In the genomic region with DNA sequence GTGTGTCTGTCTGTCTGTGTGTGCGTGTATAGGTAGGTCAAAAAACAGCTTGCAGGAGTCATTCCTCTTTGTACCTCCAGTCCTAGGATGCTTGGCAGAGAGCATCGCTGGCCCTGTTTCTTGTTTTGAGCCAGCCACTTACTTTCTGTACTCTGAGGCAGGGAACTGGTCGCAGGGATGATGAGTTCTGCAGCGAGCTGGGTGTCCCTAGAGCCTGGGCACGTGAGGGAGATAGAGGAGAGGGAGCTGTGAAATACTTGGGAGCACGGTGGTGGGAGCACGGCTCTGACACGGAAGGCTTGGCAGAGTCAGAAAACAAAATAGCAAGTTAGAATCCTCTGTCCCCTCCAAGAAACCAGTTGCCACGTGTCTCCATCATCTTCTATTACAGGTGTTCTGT, we compare ENCODE assay signal across 9 mouse cellular contexts. TPM values are rescaled to one million over a fixed set of nuclear protein-coding genes. Genes with fewer than 3 reads are reported as not detected.
A peak's percentile ranks its signal among the peaks of the same experiment; 100 is the strongest.
DNase-seq lines count a peak whose midpoint lies in the region; ATAC-seq lines count a peak whose summit lies in the region.
"Had no signal": no experiment of that assay in that cellular context is flagged by ENCODE, and none has a peak within 500 bp of the region (broad histone marks: within the 10 kb centered on the region; RNA-seq: fewer than 3 reads in every experiment).

No protein-coding gene starts in this region.

- intact Hi-C loops in heart, postnatal 36 days (cut with DNase I) = no loop called here

- H3K4me3 ChIP-seq in heart, embryonic 11.5 days (ENCODE audit: low read depth, low read length) = no peak overlapping the region
- H3K4me3 ChIP-seq in hindbrain, embryonic 11.5 days (ENCODE audit: low read depth, low read length) = 0 out of 2 replicates have a peak overlapping the region, but pooled peaks have one; percentile 10
- H3K4me3 ChIP-seq in midbrain, embryonic 14.5 days (replicated peaks; ENCODE audit: low read depth, low read length) = peak overlapping the region; percentile 55

- peaks cover 34% of the 10 kb centered on the region for H3K27me3 ChIP-seq in heart, embryonic 11.5 days (ENCODE audit: control insufficient read depth, insufficient read depth, low read length)
- no peaks in the 10 kb centered on the region for H3K27me3 ChIP-seq in hindbrain, embryonic 11.5 days (ENCODE audit: control insufficient read depth, insufficient read depth, low read length)
- H3K27me3 ChIP-seq in midbrain, embryonic 14.5 days (ENCODE audit: control insufficient read depth, insufficient read depth, low read length) = no peaks in the 10 kb centered on the region

- no peak overlapping the region for H3K27ac ChIP-seq in heart, embryonic 11.5 days (ENCODE audit: low read depth, low read length)
- no peak overlapping the region for H3K27ac ChIP-seq in hindbrain, embryonic 11.5 days (ENCODE audit: low read depth, low read length)
- no peak overlapping the region; the same call in 1 of the 2 replicates for H3K27ac ChIP-seq in midbrain, embryonic 14.5 days (replicated peaks; ENCODE audit: low read depth, low read length)

- DNase-seq in heart, postnatal 36 days = no peak
- peak; percentile 64 for DNase-seq in cerebellum, adult 9-11 months
- peak; percentile 34 for DNase-seq in hindbrain, embryonic 11.5 days (ENCODE audit: low spot score)
- DNase-seq in midbrain, embryonic 14.5 days = no peak
- no peak for DNase-seq in urinary bladder, postnatal 4 days (ENCODE audit: low spot score in 2 of 2)
- DNase-seq in embryo, embryonic 10 days (ENCODE audit: low spot score) = no peak

- WGBS in heart, embryonic 11.5 days (ENCODE audit: insufficient replicate concordance) = 8% methylated on average over 9 of the region's 9 CpGs
- WGBS in hindbrain, embryonic 11.5 days = 9% methylated on average over 9 of the region's 9 CpGs
- WGBS in midbrain, embryonic 14.5 days = 8% methylated on average over 9 of the region's 9 CpGs

- no peak for ATAC-seq in heart, embryonic 11.5 days (replicated peaks; ENCODE audit: insufficient number of reproducible peaks, low FRiP score, low TSS enrichment)
- ATAC-seq in hindbrain, embryonic 11.5 days (ENCODE audit: low FRiP score) = no peak
- ATAC-seq in midbrain, embryonic 14.5 days (ENCODE audit: low FRiP score, low TSS enrichment) = no peak
- no peak for ATAC-seq in megakaryocyte, adult 5-6 weeks (ENCODE audit: poor library complexity, severe bottlenecking)

- peaks cover 37% of the 10 kb centered on the region for H3K4me1 ChIP-seq in heart, embryonic 11.5 days (ENCODE audit: control insufficient read depth, insufficient read depth, low read length)
- H3K4me1 ChIP-seq in hindbrain, embryonic 11.5 days (replicated peaks; ENCODE audit: control insufficient read depth, insufficient read depth, low read length) = peaks cover 20% of the 10 kb centered on the region
- H3K4me1 ChIP-seq in midbrain, embryonic 14.5 days (ENCODE audit: control insufficient read depth, insufficient read depth, low read length) = peaks cover 34% of the 10 kb centered on the region

- H3K9ac ChIP-seq in heart, embryonic 11.5 days (ENCODE audit: low read depth, low read length) = no peak overlapping the region
- no peak overlapping the region for H3K9ac ChIP-seq in hindbrain, embryonic 11.5 days (ENCODE audit: low read depth, low read length)
- H3K9ac ChIP-seq in midbrain, embryonic 14.5 days (replicated peaks; ENCODE audit: low read length) = no peak overlapping the region

- no peaks in the 10 kb centered on the region; the same call in 1 of the 2 replicates for H3K36me3 ChIP-seq in heart, embryonic 11.5 days (ENCODE audit: control insufficient read depth, insufficient read depth, low read length)
- H3K36me3 ChIP-seq in hindbrain, embryonic 11.5 days (ENCODE audit: control insufficient read depth, insufficient read depth, low read length) = peaks cover 6% of the 10 kb centered on the region; the same call in 1 of the 2 replicates
- peaks cover 38% of the 10 kb centered on the region for H3K36me3 ChIP-seq in midbrain, embryonic 14.5 days (ENCODE audit: control insufficient read depth, insufficient read depth, low read length)

- H3K9me3 ChIP-seq in heart, embryonic 11.5 days (replicated peaks; ENCODE audit: control insufficient read depth, low read length) = no peaks in the 10 kb centered on the region
- H3K9me3 ChIP-seq in hindbrain, embryonic 11.5 days (ENCODE audit: control insufficient read depth, low read length) = no peaks in the 10 kb centered on the region
- no peaks in the 10 kb centered on the region for H3K9me3 ChIP-seq in midbrain, embryonic 14.5 days (ENCODE audit: control insufficient read depth, low read length)
- H3K9me3 ChIP-seq: megakaryocyte, embryonic 14.5 days had no signal

- peak overlapping the region; percentile 44 for H3K4me2 ChIP-seq in heart, embryonic 11.5 days
- peak overlapping the region; percentile 68 for H3K4me2 ChIP-seq in hindbrain, embryonic 11.5 days (replicated peaks; ENCODE audit: low read depth, low read length)
- H3K4me2 ChIP-seq in midbrain, embryonic 14.5 days (ENCODE audit: low read length) = peak overlapping the region; percentile 89

RNA-seq across cellular contexts. Expression of a gene that starts 8.3 kb away (rescaled TPM):
- polyA plus RNA-seq in heart, embryonic 11.5 days (2014; fragmentation: Nextera tagmentation; extraction: Ambion mirVana) = 4.0 and 6.6 TPM in 2 replicates
- total RNA-seq in heart, postnatal 36 days (2021) = 1 to 10 TPM; 3.9 to 4.4 TPM
- polyA plus RNA-seq in hindbrain, embryonic 11.5 days (2014; fragmentation: Nextera tagmentation; extraction: Ambion mirVana) = 14.9 and 20.8 TPM in 2 replicates
- polyA plus RNA-seq in midbrain, embryonic 14.5 days (2014; fragmentation: Nextera tagmentation; extraction: Ambion mirVana) = 19.6 and 25.7 TPM in 2 replicates
- total RNA-seq in megakaryocyte, adult 5-6 weeks (2015) = 0.96 TPM in 1 of 2 replicates, not detected in the other
- 0.04 and 0.08 TPM in 2 replicates for total RNA-seq in megakaryocyte, adult 5-6 weeks (2017)

RNA-seq across cellular contexts. Expression of a gene that starts 26.5 kb away (rescaled TPM):
- polyA plus RNA-seq in heart, embryonic 11.5 days (2014; fragmentation: Nextera tagmentation; extraction: Ambion mirVana) = 60.1 and 63.5 TPM in 2 replicates
- 10 to 100 TPM; 32.8 to 34.7 TPM for total RNA-seq in heart, postnatal 36 days (2021)
- polyA plus RNA-seq in hindbrain, embryonic 11.5 days (2014; fragmentation: Nextera tagmentation; extraction: Ambion mirVana) = 132 and 164 TPM in 2 replicates
- 146 and 193 TPM in 2 replicates for polyA plus RNA-seq in midbrain, embryonic 14.5 days (2014; fragmentation: Nextera tagmentation; extraction: Ambion mirVana)
- total RNA-seq in megakaryocyte, adult 5-6 weeks (2015) = 8.3 and 10.3 TPM in 2 replicates
- total RNA-seq in megakaryocyte, adult 5-6 weeks (2017) = 4.6 and 7.9 TPM in 2 replicates

RNA-seq across cellular contexts. Expression of a gene that starts 57.5 kb away (rescaled TPM):
- polyA plus RNA-seq in heart, embryonic 11.5 days (2014; fragmentation: Nextera tagmentation; extraction: Ambion mirVana) = 10.8 and 11.5 TPM in 2 replicates
- 10 to 100 TPM; 62.6 to 68.2 TPM for total RNA-seq in heart, postnatal 36 days (2021)
- 10.9 and 11.8 TPM in 2 replicates for polyA plus RNA-seq in hindbrain, embryonic 11.5 days (2014; fragmentation: Nextera tagmentation; extraction: Ambion mirVana)
- polyA plus RNA-seq in midbrain, embryonic 14.5 days (2014; fragmentation: Nextera tagmentation; extraction: Ambion mirVana) = 14.9 and 19.7 TPM in 2 replicates
- 4.5 and 6.5 TPM in 2 replicates for total RNA-seq in megakaryocyte, adult 5-6 weeks (2015)
- 8.8 and 12.5 TPM in 2 replicates for total RNA-seq in megakaryocyte, adult 5-6 weeks (2017)

RNA-seq across cellular contexts. Expression of a gene that starts 59.8 kb away (rescaled TPM):
- polyA plus RNA-seq in heart, embryonic 11.5 days (2014; fragmentation: Nextera tagmentation; extraction: Ambion mirVana) = 1.3 and 2.5 TPM in 2 replicates
- 1 to 10 TPM; 1.5 to 1.9 TPM for total RNA-seq in heart, postnatal 36 days (2021)
- 8.5 and 9.2 TPM in 2 replicates for polyA plus RNA-seq in hindbrain, embryonic 11.5 days (2014; fragmentation: Nextera tagmentation; extraction: Ambion mirVana)
- polyA plus RNA-seq in midbrain, embryonic 14.5 days (2014; fragmentation: Nextera tagmentation; extraction: Ambion mirVana) = 40.0 and 47.3 TPM in 2 replicates
- total RNA-seq in megakaryocyte, adult 5-6 weeks (2015) = not detected in 2 replicates
- not detected in 2 replicates for total RNA-seq in megakaryocyte, adult 5-6 weeks (2017)

Comparison
In these comparisons a context has a peak if more than half of its experiments do, and no peak if none do; other contexts are left out.
1. DNase-seq: peak in cerebellum, adult 9-11 months (single experiment) and hindbrain, embryonic 11.5 days (single experiment); none in heart, postnatal 36 days (0 of 2), midbrain, embryonic 14.5 days (single experiment), urinary bladder, postnatal 4 days (0 of 2) and embryo, embryonic 10 days (single experiment).
2. Peak in every context shown above with its lines, with median percentiles within 50 percentile points of each other: H3K4me2 ChIP-seq.